Mouse (Mus musculus) limb, embryonic 14.5 days (tissue): ENCODE measurements around the gene Pah. TPM values are rescaled to one million over a fixed set of nuclear protein-coding genes. Genes with fewer than 3 reads are reported as not detected.
A peak's percentile ranks its signal among the peaks of the same experiment; 100 is the strongest.

Experiments used
- ATAC-seq: fragments of 200-750 bp; cut with Nextera tagmentation; 2 replicates; pipeline ENCODE4 v1.8.0; 2017; ENCODE audit warnings: low read depth, moderate number of reproducible peaks, moderate TSS enrichment; ENCODE audit not compliant: low FRiP score
- DNase-seq: peaks from one replicate; pipeline ENCODE4 v3.0.0-alpha.2; 2015; ENCODE audit warnings: low spot score
- H3K27ac ChIP-seq: fragments of 300-500 bp; sonication (generic); replicated peaks from 2 replicates; pipeline ENCODE4 v1.5.1; 2014; ENCODE audit warnings: low read depth, mild to moderate bottlenecking, low read length, moderate library complexity, mixed read lengths
- H3K27me3 ChIP-seq: fragments of 300-500 bp; sonication (generic); 2 replicates; pipeline ENCODE4 v1.6.1; 2014; ENCODE audit warnings: low read length, mixed read lengths; ENCODE audit not compliant: control insufficient read depth, insufficient read depth
- H3K36me3 ChIP-seq: fragments of 300-500 bp; sonication (generic); 2 replicates; pipeline ENCODE4 v1.6.1; 2014; ENCODE audit warnings: mild to moderate bottlenecking, low read length, moderate library complexity, mixed read lengths; ENCODE audit not compliant: control insufficient read depth, insufficient read depth
- H3K4me1 ChIP-seq: fragments of 300-500 bp; sonication (generic); 2 replicates; pipeline ENCODE4 v1.6.1; 2014; ENCODE audit warnings: antibody characterized with exemption, low read length, mixed read lengths; ENCODE audit not compliant: control insufficient read depth, insufficient read depth
- H3K4me2 ChIP-seq: fragments of 300-500 bp; sonication (generic); replicated peaks from 2 replicates; pipeline ENCODE4 v1.6.1; 2014; ENCODE audit warnings: low read depth, mild to moderate bottlenecking, low read length, moderate library complexity; ENCODE audit not compliant: severe bottlenecking
- H3K4me3 ChIP-seq: fragments of 300-500 bp; sonication (generic); replicated peaks from 2 replicates; pipeline ENCODE4 v1.5.1; 2014; ENCODE audit warnings: low read length
- H3K9ac ChIP-seq: fragments of 300-500 bp; sonication (generic); 2 replicates; pipeline ENCODE4 v1.6.1; 2014; ENCODE audit warnings: mild to moderate bottlenecking, low read depth, low read length, moderate library complexity; ENCODE audit not compliant: severe bottlenecking
- H3K9me3 ChIP-seq: fragments of 300-500 bp; sonication (generic); 2 replicates; pipeline ENCODE4 v1.6.1; 2016; ENCODE audit warnings: low read length; ENCODE audit not compliant: control insufficient read depth
- POLR2A ChIP-seq: fragments of 200-500 bp; IDR thresholded peaks from 2 replicates; pipeline ENCODE4 v1.8.0; 2012; ENCODE audit warnings: inconsistent platforms, mild to moderate bottlenecking, moderate library complexity, borderline replicate concordance; ENCODE audit not compliant: insufficient read depth, insufficient read length; ENCODE audit errors: extremely low read depth
- WGBS: fragments of 180-500 bp; shearing (Covaris S2); extraction: QIAGEN DNeasy Blood & Tissue Kit; methylation state at CpG from one replicate; pipeline ENCODE4 v1.1.7; 2014; 5-methylcytosine and 5-hydroxymethylcytosine counted together
- polyA plus RNA-seq, 2 experiments: library from polyadenylated mRNA; depleted of rRNA in 1 of 2; stranded (reverse) in 1 of 2; unstranded in 1 of 2; fragments of >200 nt; fragmentation: Nextera tagmentation in 1 of 2; extraction: Ambion mirVana in 1 of 2; gene quantifications; 2 replicates each; pipeline versions ENCODE4 v1.2.1 to v1.2.3; 2012 to 2014

Pah gene
- polyA plus RNA-seq, 2 experiments = not detected

- no peak for DNase-seq
- 0% methylated on average over 26 of the region's 26 CpGs for WGBS
- H3K4me1 ChIP-seq = peaks cover 11% of the 10 kb centered on the region
- H3K27ac ChIP-seq = no peak overlapping the region
- no peaks in the 10 kb centered on the region for H3K9me3 ChIP-seq
- peak overlapping the region; percentile 50 for H3K4me3 ChIP-seq
- no peak for ATAC-seq
- H3K27me3 ChIP-seq = peaks cover 86% of the 10 kb centered on the region
- H3K9ac ChIP-seq = peak overlapping the region; percentile 43
- H3K36me3 ChIP-seq = no peaks in the 10 kb centered on the region
- no peak for TF ChIP-seq POLR2A
- peak overlapping the region; percentile 98 for H3K4me2 ChIP-seq
Observed at GRCm38 (mm10) chr10:87492332-87492660, 29.3 kb upstream of the Pah start.

- peaks cover 80% of the 10 kb centered on the region for H3K27me3 ChIP-seq
- ATAC-seq (peak; percentile 28), DNase-seq (peak; percentile 27)
- TF ChIP-seq POLR2A = no peak
- under 1% methylated on average over 51 of the region's 90 CpGs for WGBS
- no peak overlapping the region for H3K27ac ChIP-seq
- H3K9me3 ChIP-seq = no peaks in the 10 kb centered on the region
- no peaks in the 10 kb centered on the region for H3K36me3 ChIP-seq
- H3K4me1 ChIP-seq = peaks cover 11% of the 10 kb centered on the region
- H3K9ac ChIP-seq = peak overlapping the region; percentile 43
- H3K4me2 ChIP-seq = peak overlapping the region; percentile 98
- peak overlapping the region; percentile 50 for H3K4me3 ChIP-seq
Observed at GRCm38 (mm10) chr10:87492661-87493551, 28.7 kb upstream of the Pah start.

GRCm38 (mm10) chr10:87493576-87493975 is 28.0 kb upstream of the Pah start, which contains the start of gene Ascl1:
Gene Ascl1, minus strand, starts transcription at chr10:87493660.
- H3K9ac ChIP-seq = peak within 1 kb of the TSS; percentile 43
- H3K4me2 ChIP-seq = peak within 1 kb of the TSS; percentile 98
- H3K36me3 ChIP-seq = no peaks in the 10 kb centered on the region
- peak within 1 kb of the TSS; percentile 50 for H3K4me3 ChIP-seq
- peaks cover 78% of the 10 kb centered on the region for H3K27me3 ChIP-seq
- no peaks in the 10 kb centered on the region for H3K9me3 ChIP-seq
- no peak for TF ChIP-seq POLR2A
- ATAC-seq = peak; percentile 18; the same call in 1 of the 2 replicates
- no peak within 1 kb of the TSS for H3K27ac ChIP-seq
- H3K4me1 ChIP-seq = peaks cover 11% of the 10 kb centered on the region
- under 1% methylated on average over 28 of the region's 34 CpGs for WGBS
- no peak for DNase-seq

- Histone ChIP-seq H3K9ac (no peak overlapping the region), H3K9me3 (no peaks in the 10 kb centered on the region), H3K27me3 (peaks cover 78% of the 10 kb centered on the region), H3K36me3 (no peaks in the 10 kb centered on the region), H3K4me1 (peaks cover 11% of the 10 kb centered on the region), H3K27ac (no peak overlapping the region), H3K4me2 (peak overlapping the region; percentile 98), H3K4me3 (peak overlapping the region; percentile 50)
- no peak for DNase-seq
- 0% methylated on average over 4 of the region's 4 CpGs for WGBS
- TF ChIP-seq POLR2A = no peak
- no peak for ATAC-seq
Observed at GRCm38 (mm10) chr10:87494176-87494575, 27.4 kb upstream of the Pah start.

- peaks cover 11% of the 10 kb centered on the region for H3K4me1 ChIP-seq
- TF ChIP-seq POLR2A = no peak
- H3K27me3 ChIP-seq = peaks cover 74% of the 10 kb centered on the region
- peak overlapping the region; percentile 22 for H3K4me3 ChIP-seq
- no peak for DNase-seq
- no peak overlapping the region; the same call in 1 of the 2 replicates for H3K9ac ChIP-seq
- H3K4me2 ChIP-seq = peak overlapping the region; percentile 40
- no peaks in the 10 kb centered on the region for H3K9me3 ChIP-seq
- no peaks in the 10 kb centered on the region for H3K36me3 ChIP-seq
- 2% methylated on average over 18 of the region's 18 CpGs for WGBS
- no peak overlapping the region for H3K27ac ChIP-seq
- ATAC-seq = no peak
Observed at GRCm38 (mm10) chr10:87494596-87494995, 27.0 kb upstream of the Pah start.
